Mouse (Mus musculus) left cerebral cortex, adult 8-10 months (tissue): ENCODE measurements around the gene Cacna1g. TPM values are rescaled to one million over a fixed set of nuclear protein-coding genes. Genes with fewer than 3 reads are reported as not detected.

Source experiments
- DNase-seq, 2 experiments: peaks; one replicate each; pipeline ENCODE4 v3.0.0; 2022; ENCODE audit warnings: low spot score in 2 of 2
- total RNA-seq, 4 experiments: library from RNA; stranded (reverse); gene quantifications; 2 replicates each; pipeline ENCODE4 v1.2.4; 2022

Gene Cacna1g
- total RNA-seq, result 10 to 100 TPM; 58.2 to 71.7 (median 64.6) TPM

- DNase-seq, result peak; percentile 67 to 84
Observed at GRCm38 (mm10) chr11:94473707-94474543, at the start of gene Cacna1g. Gene Cacna1g, minus strand, starts transcription at chr11:94474198.

- peak; percentile 34 to 63 for DNase-seq
Observed at GRCm38 (mm10) chr11:94521219-94521843, 47.3 kb upstream of the Cacna1g start, which contains the start of gene Mycbpap. Gene Mycbpap, minus strand, starts transcription at chr11:94521742.

- no peak for DNase-seq
Observed at GRCm38 (mm10) chr11:94513452-94513851, 39.5 kb upstream of the Cacna1g start.

GRCm38 (mm10) chr11:94508976-94509375 is 35.0 kb upstream of the Cacna1g start:
- DNase-seq, result no peak

- no peak for DNase-seq
Observed at GRCm38 (mm10) chr11:94501482-94501881, 27.5 kb upstream of the Cacna1g start.

GRCm38 (mm10) chr11:94500362-94500761 is 26.4 kb upstream of the Cacna1g start:
- DNase-seq, result no peak

GRCm38 (mm10) chr11:94499661-94500152 is 25.7 kb upstream of the Cacna1g start, which contains the start of gene Epn3:
Gene Epn3, minus strand, starts transcription at chr11:94499974.
- DNase-seq, result no peak

GRCm38 (mm10) chr11:94499035-94499434 is 25.0 kb upstream of the Cacna1g start:
- DNase-seq, result no peak

GRCm38 (mm10) chr11:94498093-94498996 is 24.3 kb upstream of the Cacna1g start:
- peak; percentile 19 to 46 for DNase-seq

- DNase-seq, result no peak
Observed at GRCm38 (mm10) chr11:94495415-94495814, 21.4 kb upstream of the Cacna1g start.

- no peak for DNase-seq
Observed at GRCm38 (mm10) chr11:94491749-94492099, 17.7 kb upstream of the Cacna1g start.

- DNase-seq, result peak in 1 of 2 experiments; percentile 46
Observed at GRCm38 (mm10) chr11:94491035-94491748, 17.2 kb upstream of the Cacna1g start.

- DNase-seq, result no peak
Observed at GRCm38 (mm10) chr11:94489745-94490144, 15.7 kb upstream of the Cacna1g start.

GRCm38 (mm10) chr11:94488767-94489533 is 15.0 kb upstream of the Cacna1g start:
- no peak for DNase-seq

- DNase-seq, result peak; percentile 57 to 97
Observed at GRCm38 (mm10) chr11:94486001-94486400, 12.0 kb upstream of the Cacna1g start, which contains the start of gene Spata20. Gene Spata20, minus strand, starts transcription at chr11:94486179.

GRCm38 (mm10) chr11:94485223-94485622 is 11.2 kb upstream of the Cacna1g start:
- DNase-seq, result no peak

- no peak for DNase-seq
Observed at GRCm38 (mm10) chr11:94484636-94485035, 10.6 kb upstream of the Cacna1g start.

GRCm38 (mm10) chr11:94483921-94484320 is 9.9 kb upstream of the Cacna1g start:
- no peak for DNase-seq

- DNase-seq, result no peak
Observed at GRCm38 (mm10) chr11:94483436-94483835, 9.4 kb upstream of the Cacna1g start.

- DNase-seq, result no peak
Observed at GRCm38 (mm10) chr11:94482738-94483137, 8.7 kb upstream of the Cacna1g start.
